Comparison of ENCODE assay signal across 8 mouse cellular contexts in the genomic region with DNA sequence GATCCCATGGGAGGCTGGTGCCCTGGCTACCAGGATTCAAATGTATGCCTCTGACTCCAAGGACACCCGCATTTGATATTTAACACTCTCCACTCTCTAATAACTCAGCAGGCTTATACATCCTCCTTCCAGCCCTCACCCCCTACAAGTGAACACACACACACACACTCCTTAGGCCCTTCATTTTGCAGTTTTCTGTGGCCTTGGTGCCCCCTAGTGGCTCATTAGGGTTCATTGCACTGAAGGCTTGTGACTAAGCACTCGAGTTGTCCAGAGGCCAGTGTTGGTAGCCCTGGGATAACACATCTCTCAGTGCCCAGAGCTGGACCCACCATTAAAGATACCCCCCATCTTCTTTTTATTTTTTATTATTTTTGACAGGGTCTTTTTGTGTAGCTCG. TPM values are rescaled to one million over a fixed set of nuclear protein-coding genes. Genes with fewer than 3 reads are reported as not detected.
A peak's percentile ranks its signal among the peaks of the same experiment; 100 is the strongest.
DNase-seq lines count a peak whose midpoint lies in the region; ATAC-seq and TF ChIP-seq lines count a peak whose summit lies in the region.

No protein-coding gene starts in this region.

- no peak overlapping the region for H3K4me3 ChIP-seq in bone marrow, adult 2 months (replicated peaks; ENCODE audit: control insufficient read depth, low read depth, low read length)
- H3K4me3 ChIP-seq in embryonic fibroblast, embryonic 13.5 days (ENCODE audit: insufficient read depth, low read length): no peak overlapping the region
- H3K4me3 ChIP-seq in heart, postnatal 0 days (ENCODE audit: low read depth, low read length): no peak overlapping the region
- no peak overlapping the region for H3K4me3 ChIP-seq in liver, postnatal 0 days (ENCODE audit: low read depth, low read length)
- H3K4me3 ChIP-seq in neural tube, embryonic 15.5 days (replicated peaks): no peak overlapping the region
- no peak overlapping the region for H3K4me3 ChIP-seq in testis, adult 2 months (ENCODE audit: control insufficient read depth, low read depth, low read length)

- no peaks in the 10 kb centered on the region for H3K36me3 ChIP-seq in heart, postnatal 0 days (replicated peaks; ENCODE audit: control insufficient read depth, insufficient read depth, low read length)
- no peaks in the 10 kb centered on the region for H3K36me3 ChIP-seq in liver, postnatal 0 days (replicated peaks; ENCODE audit: insufficient read depth, low read length)
- H3K36me3 ChIP-seq in neural tube, embryonic 15.5 days: no peaks in the 10 kb centered on the region
- no peaks in the 10 kb centered on the region for H3K36me3 ChIP-seq in testis, adult 2 months (ENCODE audit: control insufficient read depth, insufficient read depth, low read length)

- DNase-seq in heart, postnatal 0 days (ENCODE audit: low spot score): peak; percentile 61
- DNase-seq in kidney, postnatal 4 days: peak; percentile 67 to 73
- peak; percentile 65 for DNase-seq in liver, postnatal 0 days

- TF ChIP-seq EP300 in heart, postnatal 0 days (IDR thresholded peaks at IDR 0.05; ENCODE audit: low read depth): no peak
- no peak for TF ChIP-seq EP300 in liver, postnatal 0 days (IDR thresholded peaks at IDR 0.05; ENCODE audit: low read depth)

- H3K9me3 ChIP-seq in heart, postnatal 0 days (replicated peaks; ENCODE audit: control insufficient read depth, low read length): no peaks in the 10 kb centered on the region
- H3K9me3 ChIP-seq in liver, postnatal 0 days (ENCODE audit: low read length): no peaks in the 10 kb centered on the region
- no peaks in the 10 kb centered on the region for H3K9me3 ChIP-seq in neural tube, embryonic 15.5 days (replicated peaks)

- no peak overlapping the region for H3K4me2 ChIP-seq in heart, postnatal 0 days (ENCODE audit: low read depth, low read length)
- no peak overlapping the region for H3K4me2 ChIP-seq in liver, postnatal 0 days (ENCODE audit: low read depth, low read length)
- H3K4me2 ChIP-seq in neural tube, embryonic 15.5 days: no peak overlapping the region

- H3K27me3 ChIP-seq in heart, postnatal 0 days (ENCODE audit: control insufficient read depth, insufficient read depth, low read length): no peaks in the 10 kb centered on the region
- H3K27me3 ChIP-seq in liver, postnatal 0 days (ENCODE audit: insufficient read depth, low read length): no peaks in the 10 kb centered on the region
- H3K27me3 ChIP-seq in neural tube, embryonic 15.5 days (replicated peaks): 0 out of 2 replicates have a peak, but pooled peaks cover 4% of the 10 kb centered on the region
- H3K27me3 ChIP-seq in testis, adult 2 months (ENCODE audit: control insufficient read depth, insufficient read depth, low read length): no peaks in the 10 kb centered on the region

- H3K4me1 ChIP-seq in bone marrow, adult 2 months (ENCODE audit: control insufficient read depth, insufficient read depth, low read length): no peaks in the 10 kb centered on the region
- no peaks in the 10 kb centered on the region; the same call in 1 of the 2 replicates for H3K4me1 ChIP-seq in embryonic fibroblast, embryonic 13.5 days (ENCODE audit: control insufficient read depth, insufficient read depth, low read length)
- H3K4me1 ChIP-seq in heart, postnatal 0 days (ENCODE audit: control insufficient read depth, insufficient read depth): peaks cover 3% of the 10 kb centered on the region; the same call in 1 of the 2 replicates
- H3K4me1 ChIP-seq in liver, postnatal 0 days (ENCODE audit: insufficient read depth): peaks cover 7% of the 10 kb centered on the region; the same call in 1 of the 2 replicates
- peaks cover 5% of the 10 kb centered on the region for H3K4me1 ChIP-seq in neural tube, embryonic 15.5 days
- peaks cover 8% of the 10 kb centered on the region for H3K4me1 ChIP-seq in testis, adult 2 months (ENCODE audit: control insufficient read depth, insufficient read depth, low read length)

- H3K9ac ChIP-seq in heart, postnatal 0 days (replicated peaks; ENCODE audit: low read depth, low read length): no peak overlapping the region
- no peak overlapping the region for H3K9ac ChIP-seq in liver, postnatal 0 days (replicated peaks)
- no peak overlapping the region for H3K9ac ChIP-seq in neural tube, embryonic 15.5 days (replicated peaks)

- TF ChIP-seq CTCF in bone marrow, adult 2 months (IDR thresholded peaks at IDR 0.05; ENCODE audit: control insufficient read depth, insufficient read depth, low read length): peak; percentile 66
- TF ChIP-seq CTCF in embryonic fibroblast, embryonic 13.5 days (IDR thresholded peaks at IDR 0.05; ENCODE audit: borderline replicate concordance, insufficient read depth, low read length): peak; percentile 41; the same call in 1 of the 2 replicates
- peak; percentile 94 for TF ChIP-seq CTCF in heart, postnatal 0 days (IDR thresholded peaks at IDR 0.05; ENCODE audit: low read depth)
- TF ChIP-seq CTCF in liver, postnatal 0 days (IDR thresholded peaks at IDR 0.05; ENCODE audit: low read depth): peak; percentile 91
- TF ChIP-seq CTCF in testis, adult 2 months (IDR thresholded peaks at IDR 0.05; ENCODE audit: control insufficient read depth, insufficient read depth, insufficient replicate concordance, low read depth, low read length): peak; percentile 48; the same call in 1 of the 2 replicates

- TF ChIP-seq POLR2A in bone marrow, adult 2 months (IDR thresholded peaks at IDR 0.05; ENCODE audit: borderline replicate concordance, control insufficient read depth, low read depth, low read length): no peak
- no peak for TF ChIP-seq POLR2A in embryonic fibroblast, embryonic 13.5 days (IDR thresholded peaks at IDR 0.05; ENCODE audit: low read depth, low read length)
- TF ChIP-seq POLR2A in testis, adult 2 months (IDR thresholded peaks at IDR 0.05; ENCODE audit: control insufficient read depth, low read depth, low read length): no peak

- H3K27ac ChIP-seq in bone marrow, adult 2 months (ENCODE audit: control insufficient read depth, insufficient read depth, low read depth, low read length, poor library complexity): no peak overlapping the region
- no peak overlapping the region for H3K27ac ChIP-seq in embryonic fibroblast, embryonic 13.5 days (ENCODE audit: insufficient read depth, low read length)
- no peak overlapping the region for H3K27ac ChIP-seq in heart, postnatal 0 days (ENCODE audit: low read depth)
- H3K27ac ChIP-seq in liver, postnatal 0 days (ENCODE audit: low read depth): no peak overlapping the region
- H3K27ac ChIP-seq in neural tube, embryonic 15.5 days (replicated peaks): no peak overlapping the region
- no peak overlapping the region for H3K27ac ChIP-seq in testis, adult 2 months (ENCODE audit: control insufficient read depth, insufficient read depth, low read depth, low read length)

- 11% methylated on average over 3 of the region's 3 CpGs for WGBS in bone marrow, adult 2 months
- 8% methylated on average over 3 of the region's 3 CpGs for WGBS in heart, postnatal 0 days
- WGBS in liver, postnatal 0 days (ENCODE audit: insufficient replicate concordance): 9% methylated on average over 3 of the region's 3 CpGs
- 15% methylated on average over 3 of the region's 3 CpGs for WGBS in neural tube, embryonic 15.5 days

- peak; percentile 87 for ATAC-seq in CD4-positive, CD25-positive, alpha-beta regulatory T cell, adult 4 months
- peak; percentile 65; the same call in 1 of the 2 replicates for ATAC-seq in heart, postnatal 0 days (ENCODE audit: insufficient read depth, low read depth)
- peak; percentile 69 for ATAC-seq in liver, postnatal 0 days
- ATAC-seq in neural tube, embryonic 15.5 days (ENCODE audit: low FRiP score): peak; percentile 75

RNA-seq across cellular contexts. Expression of a gene that starts 4.8 kb away (rescaled TPM):
- polyA plus RNA-seq in CD4-positive, CD25-positive, alpha-beta regulatory T cell, adult 4 months (2017; shearing (Covaris generic)): 100 to 1,000 TPM; 178 to 209 TPM
- 38.4 and 57.7 TPM in 2 replicates for polyA plus RNA-seq in bone marrow, adult 2 months (2011; ENCODE audit: insufficient read depth, insufficient read length, low replicate concordance, missing spikeins)
- polyA plus RNA-seq in embryonic fibroblast, embryonic 13.5 days (2011; ENCODE audit: insufficient read length, low read depth, missing spikeins): 72.9 and 84.2 TPM in 2 replicates
- total RNA-seq in heart, postnatal 0 days (2014; rRNA removed; ENCODE audit: low replicate concordance): 114 and 126 TPM in 2 replicates
- 187 and 193 TPM in 2 replicates for polyA plus RNA-seq in heart, postnatal 0 days (2015; fragmentation: Nextera tagmentation; extraction: Ambion mirVana)
- polyA plus RNA-seq in liver, postnatal 0 days (2015; fragmentation: Nextera tagmentation; extraction: Ambion mirVana): 94.0 and 99.8 TPM in 2 replicates
- 197 and 198 TPM in 2 replicates for polyA plus RNA-seq in neural tube, embryonic 15.5 days (2015; fragmentation: Nextera tagmentation; extraction: Ambion mirVana)
- 73.5 and 76.0 TPM in 2 replicates for polyA plus RNA-seq in testis, adult 2 months (2012; rRNA removed)

RNA-seq across cellular contexts. Expression of a gene that starts 17.2 kb away (rescaled TPM):
- 1 to 10 TPM; 1.5 to 1.9 TPM for polyA plus RNA-seq in CD4-positive, CD25-positive, alpha-beta regulatory T cell, adult 4 months (2017; shearing (Covaris generic))
- 0.80 TPM in 1 of 2 replicates, not detected in the other for polyA plus RNA-seq in bone marrow, adult 2 months (2011; ENCODE audit: insufficient read depth, insufficient read length, low replicate concordance, missing spikeins)
- polyA plus RNA-seq in embryonic fibroblast, embryonic 13.5 days (2011; ENCODE audit: insufficient read length, low read depth, missing spikeins): 11.6 and 13.5 TPM in 2 replicates
- 2.1 TPM in 1 of 2 replicates, not detected in the other for total RNA-seq in heart, postnatal 0 days (2014; rRNA removed; ENCODE audit: low replicate concordance)
- 0.90 and 0.91 TPM in 2 replicates for polyA plus RNA-seq in heart, postnatal 0 days (2015; fragmentation: Nextera tagmentation; extraction: Ambion mirVana)
- polyA plus RNA-seq in liver, postnatal 0 days (2015; fragmentation: Nextera tagmentation; extraction: Ambion mirVana): 0.14 and 0.27 TPM in 2 replicates
- polyA plus RNA-seq in neural tube, embryonic 15.5 days (2015; fragmentation: Nextera tagmentation; extraction: Ambion mirVana): 1.6 and 2.1 TPM in 2 replicates
- polyA plus RNA-seq in testis, adult 2 months (2012; rRNA removed): 0.51 and 1.1 TPM in 2 replicates

RNA-seq across cellular contexts. Expression of a gene that starts 34.3 kb away (rescaled TPM):
- not detected for polyA plus RNA-seq in CD4-positive, CD25-positive, alpha-beta regulatory T cell, adult 4 months (2017; shearing (Covaris generic))
- polyA plus RNA-seq in bone marrow, adult 2 months (2011; ENCODE audit: insufficient read depth, insufficient read length, low replicate concordance, missing spikeins): not detected in 2 replicates
- not detected in 2 replicates for polyA plus RNA-seq in embryonic fibroblast, embryonic 13.5 days (2011; ENCODE audit: insufficient read length, low read depth, missing spikeins)
- not detected in 2 replicates for total RNA-seq in heart, postnatal 0 days (2014; rRNA removed; ENCODE audit: low replicate concordance)
- polyA plus RNA-seq in heart, postnatal 0 days (2015; fragmentation: Nextera tagmentation; extraction: Ambion mirVana): not detected in 2 replicates
- polyA plus RNA-seq in liver, postnatal 0 days (2015; fragmentation: Nextera tagmentation; extraction: Ambion mirVana): 9.8 and 10.5 TPM in 2 replicates
- 0.15 and 0.36 TPM in 2 replicates for polyA plus RNA-seq in neural tube, embryonic 15.5 days (2015; fragmentation: Nextera tagmentation; extraction: Ambion mirVana)
- not detected in 2 replicates for polyA plus RNA-seq in testis, adult 2 months (2012; rRNA removed)

RNA-seq across cellular contexts. Expression of a gene that starts 43.4 kb away (rescaled TPM):
- not detected for polyA plus RNA-seq in CD4-positive, CD25-positive, alpha-beta regulatory T cell, adult 4 months (2017; shearing (Covaris generic))
- polyA plus RNA-seq in bone marrow, adult 2 months (2011; ENCODE audit: insufficient read depth, insufficient read length, low replicate concordance, missing spikeins): not detected in 2 replicates
- polyA plus RNA-seq in embryonic fibroblast, embryonic 13.5 days (2011; ENCODE audit: insufficient read length, low read depth, missing spikeins): not detected in 2 replicates
- 0.15 TPM in 1 of 2 replicates, not detected in the other for total RNA-seq in heart, postnatal 0 days (2014; rRNA removed; ENCODE audit: low replicate concordance)
- 0.11 and 0.25 TPM in 2 replicates for polyA plus RNA-seq in heart, postnatal 0 days (2015; fragmentation: Nextera tagmentation; extraction: Ambion mirVana)
- polyA plus RNA-seq in liver, postnatal 0 days (2015; fragmentation: Nextera tagmentation; extraction: Ambion mirVana): 0.24 and 0.26 TPM in 2 replicates
- polyA plus RNA-seq in neural tube, embryonic 15.5 days (2015; fragmentation: Nextera tagmentation; extraction: Ambion mirVana): 0.14 TPM in 1 of 2 replicates, not detected in the other
- polyA plus RNA-seq in testis, adult 2 months (2012; rRNA removed): not detected in 2 replicates

RNA-seq across cellular contexts. Expression of a gene that starts 52.3 kb away (rescaled TPM):
- polyA plus RNA-seq in CD4-positive, CD25-positive, alpha-beta regulatory T cell, adult 4 months (2017; shearing (Covaris generic)): under 1 TPM in 1 of 2 experiments, not detected in 1; 0.43 TPM
- polyA plus RNA-seq in bone marrow, adult 2 months (2011; ENCODE audit: insufficient read depth, insufficient read length, low replicate concordance, missing spikeins): not detected in 2 replicates
- not detected in 2 replicates for polyA plus RNA-seq in embryonic fibroblast, embryonic 13.5 days (2011; ENCODE audit: insufficient read length, low read depth, missing spikeins)
- 0.53 TPM in 1 of 2 replicates, not detected in the other for total RNA-seq in heart, postnatal 0 days (2014; rRNA removed; ENCODE audit: low replicate concordance)
- 0.15 and 0.22 TPM in 2 replicates for polyA plus RNA-seq in heart, postnatal 0 days (2015; fragmentation: Nextera tagmentation; extraction: Ambion mirVana)
- 3.9 and 4.2 TPM in 2 replicates for polyA plus RNA-seq in liver, postnatal 0 days (2015; fragmentation: Nextera tagmentation; extraction: Ambion mirVana)
- polyA plus RNA-seq in neural tube, embryonic 15.5 days (2015; fragmentation: Nextera tagmentation; extraction: Ambion mirVana): 0.17 and 0.24 TPM in 2 replicates
- not detected in 2 replicates for polyA plus RNA-seq in testis, adult 2 months (2012; rRNA removed)

Comparison
In these comparisons a context has a peak if more than half of its experiments do, and no peak if none do; other contexts are left out.
1. CTCF ChIP-seq: peak in every context shown above with its lines; median percentile 94 in heart, postnatal 0 days; 91 in liver, postnatal 0 days; 66 in bone marrow, adult 2 months; 48 in testis, adult 2 months; 41 in embryonic fibroblast, embryonic 13.5 days.